Mouse (Mus musculus): ENCODE results near the gene Card19. TPM values are rescaled to one million over a fixed set of nuclear protein-coding genes. Genes with fewer than 3 reads are reported as not detected.
A peak's percentile ranks its signal among the peaks of the same experiment; 100 is the strongest.

The Card19 gene
- total RNA-seq, 2 experiments from 2014 or later = 8.9 to 15.6 TPM

DNA sequence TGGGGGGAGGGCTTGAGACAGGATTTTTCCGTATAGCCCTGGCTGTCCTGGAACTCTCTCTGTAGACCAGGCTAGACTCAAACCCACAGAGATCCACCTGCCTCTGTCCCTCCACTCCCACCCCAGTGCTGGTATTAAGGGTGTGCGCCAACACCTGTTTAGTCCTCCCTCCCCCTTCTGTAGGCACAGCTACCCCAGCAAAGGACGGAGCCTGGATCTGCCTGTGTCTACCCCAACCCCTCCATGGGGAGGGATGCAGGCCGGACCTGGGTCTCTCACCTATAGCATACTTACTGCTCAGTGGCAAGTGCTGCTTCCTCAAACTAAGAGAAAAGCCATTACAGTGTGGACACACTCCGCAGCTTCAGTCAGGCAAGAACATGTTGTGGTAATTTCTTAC lies 35.6 kb downstream of the Card19 start:
- intact Hi-C loops (cut with DNase I) = no loop called here
- no peak for DNase-seq (ENCODE audit: low spot score in 2 of 2)

DNA sequence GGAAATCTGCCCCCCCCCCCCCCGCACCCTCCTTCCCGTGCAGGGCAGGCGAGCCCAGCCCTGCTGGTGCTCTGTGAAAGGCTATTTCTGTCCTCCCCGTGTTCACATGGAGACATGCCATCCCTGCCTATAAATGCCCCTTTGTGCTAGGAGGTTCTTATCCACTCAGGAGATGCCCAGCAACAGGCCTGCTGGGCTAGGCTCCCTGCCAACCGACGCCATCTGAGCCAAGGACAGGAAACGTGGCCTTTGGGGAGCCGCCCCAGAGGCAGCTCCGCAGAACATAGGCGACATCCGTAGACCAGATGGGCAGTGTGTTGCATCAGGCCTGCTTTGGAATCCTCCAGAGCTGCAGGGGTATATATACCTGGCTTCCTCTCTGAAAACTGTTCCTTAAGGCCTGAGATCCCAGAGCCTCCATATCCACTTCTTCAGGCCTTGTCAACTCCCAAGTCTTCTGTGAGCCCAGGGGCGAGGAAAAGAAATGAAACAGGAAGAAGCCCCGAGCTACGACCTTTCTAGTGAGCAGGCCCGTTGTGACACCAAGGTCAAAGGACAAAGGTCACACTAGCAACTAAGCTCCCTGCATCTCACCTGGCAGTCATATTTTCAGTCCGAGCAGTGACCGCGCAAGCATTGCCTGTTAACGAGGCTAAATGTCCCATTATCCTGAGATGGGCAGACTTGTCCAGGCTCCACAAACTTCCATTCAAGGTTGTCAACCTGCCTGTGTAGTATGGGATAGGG lies 36.8 kb downstream of the Card19 start:
- intact Hi-C loops (cut with DNase I) = loop anchor here (10.0 kb wide), 1 partner anchor 524 kb away; no protein-coding TSS in a partner anchor
- DNase-seq (ENCODE audit: low spot score in 2 of 2) = peak; percentile 72 to 75

DNA sequence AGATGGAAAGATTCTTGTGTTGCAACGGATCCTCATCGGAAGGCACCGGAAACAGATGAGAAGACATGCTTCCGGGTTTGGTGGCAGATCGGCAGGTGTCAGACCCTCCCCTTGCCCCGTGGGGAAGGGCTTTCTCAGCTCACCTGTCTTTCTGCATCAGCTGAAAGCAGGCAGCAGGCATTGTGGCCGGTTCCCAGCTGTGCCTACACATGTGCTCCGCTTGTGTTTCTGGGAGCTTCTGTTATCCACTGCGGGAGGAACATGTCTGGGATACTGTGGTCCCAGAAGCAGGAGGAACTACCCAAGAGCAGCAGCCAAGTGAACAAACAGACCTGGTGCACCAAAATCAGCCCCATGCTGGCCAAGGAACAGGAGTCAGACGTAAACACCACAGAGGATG lies 40.3 kb downstream of the Card19 start:
- intact Hi-C loops (cut with DNase I) = loop anchor here (10.0 kb wide), 1 partner anchor 521 kb away; no protein-coding TSS in a partner anchor
- no peak for DNase-seq (ENCODE audit: low spot score in 2 of 2)

DNA sequence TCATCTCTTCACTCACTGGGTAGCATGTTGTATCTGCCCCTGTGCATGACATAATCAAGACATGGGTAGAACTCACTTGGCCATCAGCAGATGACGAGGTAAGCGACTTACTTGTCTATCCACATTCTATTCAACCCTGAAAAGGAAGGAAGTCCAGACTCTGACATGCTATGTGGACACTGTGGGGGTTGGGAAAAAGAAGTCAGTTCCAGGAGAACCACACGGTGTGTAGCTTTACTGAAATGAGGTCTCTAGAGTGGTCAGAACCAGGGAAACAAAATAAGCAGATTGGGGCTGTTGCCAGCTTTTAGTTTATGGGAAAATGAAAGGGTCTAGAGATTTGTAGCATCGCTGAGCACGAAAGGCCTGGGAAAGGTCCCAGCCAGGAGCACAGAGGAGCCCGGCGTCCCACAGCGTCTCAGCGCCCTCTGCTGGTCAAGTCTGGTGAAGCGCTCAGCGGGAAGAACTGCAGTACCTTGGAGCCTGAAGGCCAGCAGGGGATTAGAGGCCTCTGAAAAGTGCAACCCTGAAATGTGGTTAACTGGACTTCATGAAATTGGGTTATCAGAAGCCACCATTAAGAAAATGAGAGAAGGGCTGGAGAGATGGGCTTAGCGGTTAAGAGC lies 42.8 kb downstream of the Card19 start:
- intact Hi-C loops (cut with DNase I) = loop anchor here (1.0 to 10.0 kb wide), 5 partner anchors 32 to 518 kb away; no protein-coding TSS in a partner anchor
- peak; percentile 84 to 87 for DNase-seq (ENCODE audit: low spot score in 2 of 2)

DNA sequence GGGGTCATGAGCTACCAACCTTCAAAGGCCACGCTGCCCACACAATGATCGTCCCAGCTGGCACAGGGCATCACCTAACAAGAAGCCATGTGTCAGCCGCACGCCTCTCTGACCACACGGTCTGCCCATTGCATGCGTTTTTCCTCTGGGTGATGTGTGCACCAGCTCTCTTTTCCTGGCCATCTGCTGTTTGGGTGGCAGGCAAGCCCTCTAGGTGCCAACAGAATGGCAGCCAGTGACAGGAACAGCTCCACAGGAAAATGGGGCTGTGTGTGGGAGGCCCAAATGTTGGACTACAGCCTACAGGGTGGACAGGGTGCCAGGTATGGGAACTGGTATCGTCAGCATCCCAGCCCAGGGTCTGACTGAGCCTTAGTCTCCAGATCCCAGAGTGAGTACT lies 43.5 kb downstream of the Card19 start:
- intact Hi-C loops (cut with DNase I) = loop anchor here (2.0 to 10.0 kb wide), 4 partner anchors 115 to 518 kb away; no protein-coding TSS in a partner anchor
- DNase-seq (ENCODE audit: low spot score in 2 of 2) = peak; percentile 61 to 92

DNA sequence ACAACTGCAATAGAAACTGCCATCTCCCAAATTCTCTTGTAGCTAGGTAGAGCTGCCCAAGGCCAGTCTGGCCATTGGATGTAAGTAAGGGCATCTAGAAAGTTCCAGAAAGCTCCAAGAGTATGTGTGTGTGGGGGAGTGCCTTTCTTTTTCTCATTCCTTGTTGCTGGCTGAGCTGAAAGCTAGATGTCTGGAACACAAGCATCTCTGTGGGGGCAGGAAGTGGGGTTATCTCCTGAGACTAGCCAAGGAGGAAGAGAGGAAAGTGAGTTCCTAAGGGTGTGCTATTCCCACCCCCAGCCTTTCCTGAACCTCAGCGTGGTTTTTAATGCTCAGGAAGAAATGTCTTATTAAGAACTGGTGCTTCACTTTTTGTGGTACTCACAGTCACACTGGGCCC lies 44.1 kb downstream of the Card19 start:
- intact Hi-C loops (cut with DNase I) = loop anchor here (2.0 to 10.0 kb wide), 5 partner anchors 25 to 517 kb away; no protein-coding TSS in a partner anchor
- peak in 1 of 2 experiments; percentile 52 for DNase-seq (ENCODE audit: low spot score in 2 of 2)

DNA sequence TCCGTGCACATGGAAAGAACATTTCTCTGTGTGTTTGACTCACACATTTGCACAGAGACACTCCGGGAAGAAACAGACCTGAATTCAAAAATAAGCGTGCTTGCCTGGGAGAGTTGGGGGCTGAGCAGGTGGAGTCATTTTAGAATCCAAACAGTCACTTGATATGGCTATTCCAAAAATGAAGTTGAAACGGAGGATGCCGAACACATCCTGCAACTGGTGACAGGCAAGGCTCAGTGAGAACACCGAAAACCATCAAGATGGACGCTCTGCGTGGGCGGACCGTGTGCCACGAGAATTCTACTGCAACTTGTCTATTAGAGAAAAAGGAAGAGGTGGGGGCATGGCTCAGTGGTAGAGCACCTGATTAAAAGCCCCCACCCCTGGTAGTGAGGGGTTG lies 45.2 kb downstream of the Card19 start:
- intact Hi-C loops (cut with DNase I) = loop anchor here (2.0 to 10.0 kb wide), 4 partner anchors 24 to 516 kb away; no protein-coding TSS in a partner anchor
- DNase-seq (ENCODE audit: low spot score in 2 of 2) = peak in 1 of 2 experiments; percentile 75

DNA sequence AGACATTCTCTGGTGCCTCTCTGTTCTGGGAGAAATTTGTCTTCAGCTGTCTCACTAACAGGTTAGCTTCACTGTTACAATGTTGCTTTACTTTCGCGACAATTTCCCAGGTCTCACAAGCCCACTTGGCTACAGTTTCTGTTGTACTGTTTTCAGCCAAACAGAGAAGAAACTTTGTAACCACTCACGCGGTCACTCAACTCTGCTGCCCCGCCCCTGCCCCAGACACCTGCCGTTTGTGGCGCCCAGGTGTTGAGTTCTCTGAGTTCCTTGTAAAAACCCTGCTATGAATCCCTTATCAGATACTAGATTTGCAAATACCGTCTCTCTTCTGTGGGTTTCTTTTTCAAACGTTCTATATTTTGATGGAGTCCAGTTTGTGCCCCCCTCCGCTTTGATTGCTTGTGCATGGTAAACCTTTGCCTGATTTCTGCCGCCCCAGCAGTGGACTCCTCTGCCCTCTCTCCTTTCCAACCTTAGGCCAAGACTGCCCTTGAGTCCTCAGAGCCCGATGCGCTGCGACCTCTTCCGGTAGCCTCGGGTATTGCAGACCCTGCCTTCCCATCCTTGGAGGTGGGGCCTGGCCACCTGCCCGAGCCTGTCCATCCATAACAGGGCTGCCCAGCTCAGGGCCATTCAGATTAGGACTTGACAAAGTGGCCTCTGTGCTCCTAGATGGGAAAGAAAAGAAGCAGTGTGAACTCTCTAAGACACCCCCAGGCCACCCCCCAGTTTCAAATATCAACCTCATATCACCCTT lies 46.2 kb downstream of the Card19 start:
- intact Hi-C loops (cut with DNase I) = loop anchor here (2.0 to 10.0 kb wide), 4 partner anchors 23 to 515 kb away; no protein-coding TSS in a partner anchor
- peak; percentile 84 to 87 for DNase-seq (ENCODE audit: low spot score in 2 of 2)

DNA sequence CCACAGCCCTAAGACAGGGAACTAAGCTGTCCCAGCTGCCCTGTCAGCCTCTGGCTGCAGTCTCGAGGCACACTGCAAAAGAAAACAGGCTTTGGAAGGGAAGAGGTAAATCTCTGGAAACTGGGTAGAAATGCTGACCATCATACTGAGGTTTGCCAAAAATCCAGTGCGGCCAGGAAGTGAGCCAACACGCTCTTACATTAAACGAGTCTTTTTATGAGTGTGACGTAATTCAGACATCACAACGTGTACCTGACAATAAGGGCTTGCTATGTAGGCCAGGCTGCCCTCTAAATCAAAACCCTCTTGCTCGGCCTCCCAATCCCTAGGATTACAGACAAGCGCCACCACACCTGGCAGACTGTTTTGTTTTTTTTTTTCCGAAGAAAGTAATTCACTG lies 48.8 kb downstream of the Card19 start:
- intact Hi-C loops (cut with DNase I) = no loop called here
- no peak for DNase-seq (ENCODE audit: low spot score in 2 of 2)

DNA sequence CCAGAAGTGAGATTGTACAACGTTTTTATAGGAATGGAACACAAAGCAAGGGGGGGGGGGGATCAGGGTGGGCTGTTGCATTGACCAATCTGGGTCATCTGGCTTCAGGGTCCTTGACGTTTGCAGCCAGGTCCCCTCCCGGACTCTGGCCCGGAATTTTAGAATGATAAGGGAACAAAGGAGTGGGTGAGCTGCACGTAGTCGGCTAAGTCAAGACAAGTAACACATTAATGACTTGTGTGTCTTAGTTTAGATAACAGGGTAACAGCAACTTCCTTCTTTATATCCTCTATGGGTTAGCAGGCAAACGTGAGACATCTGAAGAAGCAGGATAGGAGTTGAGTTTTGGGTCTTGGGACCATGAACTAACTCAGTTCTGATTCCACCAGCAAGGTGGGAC lies 52.2 kb downstream of the Card19 start:
- intact Hi-C loops (cut with DNase I) = no loop called here
- no peak for DNase-seq (ENCODE audit: low spot score in 2 of 2)

DNA sequence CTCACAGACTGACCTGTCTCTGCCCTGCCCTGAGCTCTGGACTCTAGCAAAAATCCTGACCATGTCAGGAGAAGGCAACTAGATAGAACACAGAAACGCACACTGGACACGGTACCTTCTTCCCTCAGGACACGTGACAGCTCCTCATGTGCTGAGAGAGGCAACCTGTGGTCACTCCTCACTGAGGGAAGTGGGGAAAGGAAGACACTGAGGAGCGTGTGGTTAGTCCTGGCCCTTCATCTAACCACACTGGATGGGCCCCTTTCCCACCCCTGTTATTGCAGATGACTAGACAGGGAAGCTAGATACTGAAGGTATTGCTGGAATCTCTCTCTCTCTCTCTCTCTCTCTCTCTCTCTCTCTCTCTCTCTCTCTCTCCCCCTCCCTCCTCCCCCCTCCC lies 53.1 kb downstream of the Card19 start:
- intact Hi-C loops (cut with DNase I) = no loop called here
- no peak for DNase-seq (ENCODE audit: low spot score in 2 of 2)

DNA sequence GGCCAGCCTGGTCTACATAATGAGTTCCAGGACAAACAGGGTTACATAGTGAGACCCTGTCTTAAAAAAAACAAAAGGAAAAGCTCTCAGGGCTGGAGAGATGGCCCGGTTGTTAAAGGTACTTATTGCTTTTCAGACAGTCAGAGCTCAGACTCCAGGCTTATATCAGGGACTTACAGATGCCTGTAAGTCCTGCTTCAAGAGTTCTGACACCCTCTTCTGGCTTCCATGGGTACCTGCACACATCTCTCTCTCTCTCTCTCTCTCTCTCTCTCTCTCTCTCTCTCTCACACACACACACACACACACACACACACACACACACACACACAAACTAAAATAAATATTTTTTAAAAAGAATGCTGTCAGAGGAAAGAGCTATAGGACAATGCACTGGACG lies 54.6 kb downstream of the Card19 start:
- DNase-seq (ENCODE audit: low spot score in 2 of 2) = no peak
- intact Hi-C loops (cut with DNase I) = no loop called here

DNA sequence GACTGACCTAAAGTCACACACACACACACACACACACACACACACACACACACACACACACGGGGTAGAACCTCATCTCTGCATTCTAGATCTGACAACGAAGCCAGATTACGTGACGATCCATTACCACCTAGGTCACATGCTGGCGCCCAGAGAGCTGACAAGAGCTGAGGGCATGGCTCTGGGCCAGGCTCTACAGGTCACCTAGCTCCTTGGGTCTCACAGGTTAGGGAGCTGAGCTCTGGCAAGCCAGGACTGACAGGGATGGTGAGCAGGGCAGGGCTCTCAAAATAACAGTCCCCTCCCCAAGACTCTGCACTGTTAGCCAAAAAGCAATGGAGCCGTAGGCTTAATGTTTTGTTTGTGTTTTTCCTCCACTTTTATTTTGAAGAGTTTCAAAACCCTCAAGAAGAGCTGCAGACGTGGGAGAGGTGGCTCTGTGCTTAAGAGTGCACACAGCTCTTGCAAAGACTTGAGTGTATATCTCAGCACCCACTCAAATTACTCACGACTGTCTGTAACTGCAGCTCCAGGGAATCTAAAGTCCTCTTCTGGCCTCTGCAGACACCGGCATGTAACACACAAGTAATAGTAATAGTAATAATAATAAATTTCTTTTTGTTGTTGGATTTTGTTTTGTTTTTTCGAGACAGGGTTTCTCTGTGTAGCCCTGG lies 57.7 kb downstream of the Card19 start:
- intact Hi-C loops (cut with DNase I) = no loop called here
- no peak for DNase-seq (ENCODE audit: low spot score in 2 of 2)

DNA sequence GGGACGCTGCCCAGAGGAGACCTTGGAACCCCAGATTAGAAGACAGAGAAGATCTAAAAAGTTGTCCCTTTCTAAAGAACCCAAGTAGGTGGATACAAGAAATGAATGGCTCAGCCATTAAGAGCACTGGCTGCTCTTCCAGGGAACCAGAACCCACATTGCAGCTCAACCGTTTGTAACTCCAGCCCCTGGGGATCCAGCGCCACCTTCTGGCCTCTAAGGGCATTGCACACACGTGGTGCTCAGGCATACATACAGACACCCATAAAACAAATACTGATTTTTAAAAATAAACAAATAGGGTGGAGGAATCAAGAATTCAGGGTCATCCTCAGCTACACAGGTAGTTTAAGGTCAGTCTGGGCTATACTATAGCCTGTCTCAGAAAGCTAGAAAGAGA lies 59.2 kb downstream of the Card19 start:
- no peak for DNase-seq (ENCODE audit: low spot score in 2 of 2)
- intact Hi-C loops (cut with DNase I) = no loop called here

DNA sequence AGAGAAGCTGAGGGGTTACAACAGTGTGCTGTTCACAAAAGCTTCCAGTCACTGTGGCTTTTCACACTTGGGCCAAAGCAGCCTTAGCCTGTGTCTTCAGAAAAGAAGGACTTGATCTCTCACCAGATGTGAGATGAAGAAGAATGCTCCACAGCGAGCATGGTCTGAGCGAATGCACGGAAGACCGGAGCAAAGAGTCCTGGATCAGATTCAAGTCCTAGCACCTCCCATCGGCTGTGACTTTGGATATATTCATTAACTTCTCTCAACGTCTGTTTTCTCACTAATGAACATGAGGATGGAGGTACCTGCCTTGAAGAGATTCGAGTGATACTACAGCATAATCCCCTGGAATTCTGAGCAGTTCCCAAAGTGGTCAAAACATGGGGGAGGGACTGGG lies 61.2 kb downstream of the Card19 start:
- DNase-seq (ENCODE audit: low spot score in 2 of 2) = no peak
- intact Hi-C loops (cut with DNase I) = no loop called here

DNA sequence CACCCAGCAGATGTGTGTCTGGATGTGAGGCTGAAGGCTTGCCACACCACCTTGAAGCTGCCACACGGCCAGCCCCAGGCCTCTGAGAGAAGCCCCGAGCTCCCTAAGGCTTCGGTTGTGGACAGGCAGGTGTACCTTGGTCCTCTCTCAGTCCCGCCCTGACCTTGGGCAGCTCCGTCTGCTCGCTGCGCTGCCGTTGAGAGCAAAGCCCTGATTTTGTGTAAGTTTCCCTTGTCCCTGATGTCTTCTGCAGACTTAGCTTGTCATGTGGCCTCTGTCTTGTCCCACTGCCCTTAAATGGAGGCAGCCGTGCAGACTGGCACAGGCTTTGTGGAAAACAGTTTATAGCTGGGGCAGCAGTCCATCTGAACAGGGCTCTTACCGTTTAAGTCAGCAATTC lies 61.8 kb downstream of the Card19 start:
- intact Hi-C loops (cut with DNase I) = no loop called here
- DNase-seq (ENCODE audit: low spot score in 2 of 2) = no peak

Data from left cerebral cortex, postnatal 25 days (tissue).